Mouse (Mus musculus) neural tube, embryonic 12.5 days (tissue): ENCODE results near the gene Kcnq4. TPM values are rescaled to one million over a fixed set of nuclear protein-coding genes. Genes with fewer than 3 reads are reported as not detected.

Experiments used
- ATAC-seq: fragments of 200-750 bp; cut with Nextera tagmentation; 2 replicates; pipeline ENCODE4 v1.8.0; 2017; ENCODE audit warnings: low read depth, mild to moderate bottlenecking, moderate TSS enrichment, moderate library complexity; ENCODE audit not compliant: low FRiP score
- H3K27ac ChIP-seq: fragments of 300-500 bp; sonication (generic); 2 replicates; pipeline ENCODE4 v1.5.1; 2016
- H3K27me3 ChIP-seq: fragments of 300-500 bp; sonication (generic); replicated peaks from 2 replicates; pipeline ENCODE4 v1.6.1; 2016; ENCODE audit warnings: mild to moderate bottlenecking
- H3K36me3 ChIP-seq: fragments of 300-500 bp; sonication (generic); 2 replicates; pipeline ENCODE4 v1.6.1; 2016; ENCODE audit warnings: mild to moderate bottlenecking
- H3K4me1 ChIP-seq: fragments of 300-500 bp; sonication (generic); 2 replicates; pipeline ENCODE4 v1.6.1; 2016
- H3K4me2 ChIP-seq: fragments of 300-500 bp; sonication (generic); replicated peaks from 2 replicates; pipeline ENCODE4 v1.6.1; 2016; ENCODE audit warnings: mild to moderate bottlenecking
- H3K4me3 ChIP-seq: fragments of 300-500 bp; sonication (generic); 2 replicates; pipeline ENCODE4 v1.5.1; 2016
- H3K9ac ChIP-seq: fragments of 300-500 bp; sonication (generic); 2 replicates; pipeline ENCODE4 v1.6.1; 2016; ENCODE audit warnings: mild to moderate bottlenecking
- H3K9me3 ChIP-seq: fragments of 300-500 bp; sonication (generic); 2 replicates; pipeline ENCODE4 v1.6.1; 2016; ENCODE audit warnings: mild to moderate bottlenecking
- WGBS: fragments of 180-500 bp; shearing (Covaris S2); methylation state at CpG from one replicate; pipeline ENCODE4 v1.1.7; 2016; 5-methylcytosine and 5-hydroxymethylcytosine counted together
- polyA plus RNA-seq: library from polyadenylated mRNA; unstranded; fragments of >200 nt; fragmentation: Nextera tagmentation; extraction: Ambion mirVana; gene quantifications from 2 replicates; pipeline ENCODE4 v1.2.1, GENCODE M21; 2016

The Kcnq4 gene
- 4.2 and 5.0 TPM in 2 replicates for polyA plus RNA-seq

- Histone ChIP-seq H3K4me1 (peaks cover 31% of the 10 kb centered on the region), H3K9ac (peak within 1 kb of the TSS; percentile 75), H3K36me3 (no peaks in the 10 kb centered on the region), H3K27me3 (peaks cover 63% of the 10 kb centered on the region), H3K9me3 (no peaks in the 10 kb centered on the region), H3K4me3 (peak within 1 kb of the TSS; percentile 68), H3K4me2 (peak within 1 kb of the TSS; percentile 100), H3K27ac (no peak within 1 kb of the TSS)
- WGBS = 1% methylated on average over 42 of the region's 42 CpGs
- ATAC-seq = 0 out of 2 replicates have a peak, but pooled peaks have one; percentile 1
Measured at GRCm38 (mm10) chr4:120747941-120748866, at the start of gene Kcnq4. Gene Kcnq4 (minus strand): TSS chr4:120748612.

DNA sequence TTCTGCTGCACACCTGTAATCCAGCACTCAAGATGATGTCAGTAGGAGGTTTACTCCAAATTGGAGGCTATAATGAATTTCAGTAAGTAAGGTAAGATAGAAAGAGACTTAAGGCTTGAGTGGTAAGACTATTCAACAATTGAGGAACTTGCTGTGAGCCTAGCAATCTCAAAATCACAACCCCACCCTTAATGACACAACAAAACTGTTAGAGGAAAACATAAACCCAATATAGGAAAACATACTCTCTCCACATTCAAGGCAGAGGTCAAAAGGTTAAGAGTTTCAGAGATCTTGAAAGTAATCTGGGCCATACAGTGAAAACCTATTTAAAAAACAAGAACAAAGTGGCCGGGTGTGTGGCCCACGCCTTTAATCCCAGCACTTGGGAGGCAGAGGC, 48.3 kb upstream of the Kcnq4 start:
- no peak for ATAC-seq
- no peaks in the 10 kb centered on the region for H3K9me3 ChIP-seq
- 91% methylated on average over 2 of the region's 2 CpGs for WGBS

GRCm38 (mm10) chr4:120795646-120796045, 47.2 kb upstream of the Kcnq4 start:
- H3K4me1 ChIP-seq = no peaks in the 10 kb centered on the region
- H3K27ac ChIP-seq = no peak overlapping the region
- WGBS = 86% methylated on average over 1 of the region's 1 CpGs
- ATAC-seq = no peak
- H3K9me3 ChIP-seq = no peaks in the 10 kb centered on the region
- no peak overlapping the region for H3K4me2 ChIP-seq
- H3K36me3 ChIP-seq = no peaks in the 10 kb centered on the region
- H3K9ac ChIP-seq = no peak overlapping the region
- no peak overlapping the region for H3K4me3 ChIP-seq
- no peaks in the 10 kb centered on the region for H3K27me3 ChIP-seq

More for the DNA sequence above, 48.3 kb upstream of the Kcnq4 start:
- H3K27me3 ChIP-seq = no peaks in the 10 kb centered on the region
- no peak overlapping the region for H3K27ac ChIP-seq
- H3K9ac ChIP-seq = no peak overlapping the region
- H3K4me2 ChIP-seq = no peak overlapping the region
- H3K4me3 ChIP-seq = no peak overlapping the region
- H3K36me3 ChIP-seq = no peaks in the 10 kb centered on the region
- H3K4me1 ChIP-seq = no peaks in the 10 kb centered on the region

GRCm38 (mm10) chr4:120792918-120793317, 44.5 kb upstream of the Kcnq4 start:
- Histone ChIP-seq H3K4me3 (no peak overlapping the region), H3K4me2 (no peak overlapping the region), H3K4me1 (no peaks in the 10 kb centered on the region), H3K9ac (no peak overlapping the region), H3K36me3 (peaks cover 20% of the 10 kb centered on the region; the same call in 1 of the 2 replicates), H3K27ac (no peak overlapping the region), H3K27me3 (no peaks in the 10 kb centered on the region), H3K9me3 (no peaks in the 10 kb centered on the region)
- ATAC-seq = no peak
- 93% methylated on average over 2 of the region's 2 CpGs for WGBS

DNA sequence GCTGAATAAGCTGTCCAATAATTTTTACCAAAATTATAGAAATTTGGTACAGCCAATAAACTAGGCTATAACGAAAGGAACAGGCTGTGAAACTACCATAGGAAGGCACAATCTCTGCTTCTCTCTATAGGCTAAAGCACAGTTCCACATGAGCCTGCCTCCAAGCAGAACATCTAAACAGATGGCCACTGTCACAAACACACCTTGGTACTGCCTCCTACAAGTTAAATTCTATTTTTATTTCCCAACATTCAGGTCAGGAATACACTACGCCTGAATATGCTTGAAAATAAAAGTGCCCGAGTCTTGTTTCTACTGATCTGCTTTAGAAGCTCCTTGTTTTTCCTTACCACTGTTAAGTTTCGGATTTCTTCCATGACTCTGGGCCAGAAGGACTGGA, 41.6 kb upstream of the Kcnq4 start:
- peaks cover 42% of the 10 kb centered on the region for H3K36me3 ChIP-seq
- no peak for ATAC-seq
- no peaks in the 10 kb centered on the region for H3K27me3 ChIP-seq
- H3K27ac ChIP-seq = no peak overlapping the region
- no peak overlapping the region for H3K4me2 ChIP-seq
- no peak overlapping the region for H3K4me3 ChIP-seq
- no peaks in the 10 kb centered on the region for H3K4me1 ChIP-seq
- no peak overlapping the region for H3K9ac ChIP-seq
- 92% methylated on average over 4 of the region's 4 CpGs for WGBS
- no peaks in the 10 kb centered on the region for H3K9me3 ChIP-seq

- H3K4me1 ChIP-seq = no peaks in the 10 kb centered on the region
- H3K4me2 ChIP-seq = no peak overlapping the region
- H3K9me3 ChIP-seq = no peaks in the 10 kb centered on the region
- ATAC-seq = no peak
- H3K27ac ChIP-seq = no peak overlapping the region
- H3K27me3 ChIP-seq = peaks cover 13% of the 10 kb centered on the region
- peaks cover 33% of the 10 kb centered on the region for H3K36me3 ChIP-seq
- H3K4me3 ChIP-seq = no peak overlapping the region
- 60% methylated on average over 5 of the region's 5 CpGs for WGBS
- H3K9ac ChIP-seq = no peak overlapping the region
Measured at GRCm38 (mm10) chr4:120755801-120756200, 7.4 kb upstream of the Kcnq4 start.

GRCm38 (mm10) chr4:120755299-120755698, 6.9 kb upstream of the Kcnq4 start:
- Histone ChIP-seq H3K27ac (no peak overlapping the region), H3K4me1 (no peaks in the 10 kb centered on the region), H3K9ac (no peak overlapping the region), H3K9me3 (no peaks in the 10 kb centered on the region), H3K4me2 (no peak overlapping the region), H3K4me3 (no peak overlapping the region), H3K36me3 (peaks cover 29% of the 10 kb centered on the region), H3K27me3 (peaks cover 15% of the 10 kb centered on the region)
- WGBS = 0% methylated on average over 1 of the region's 1 CpGs
- 0 out of 2 replicates have a peak, but pooled peaks have one; percentile 33 for ATAC-seq

GRCm38 (mm10) chr4:120749601-120750000, 1.2 kb upstream of the Kcnq4 start:
- H3K27ac ChIP-seq = no peak overlapping the region
- H3K9ac ChIP-seq = no peak overlapping the region
- WGBS = 51% methylated on average over 2 of the region's 2 CpGs
- ATAC-seq = no peak
- H3K4me3 ChIP-seq = no peak overlapping the region
- H3K9me3 ChIP-seq = no peaks in the 10 kb centered on the region
- H3K4me2 ChIP-seq = no peak overlapping the region
- H3K27me3 ChIP-seq = peaks cover 63% of the 10 kb centered on the region
- H3K36me3 ChIP-seq = no peaks in the 10 kb centered on the region
- H3K4me1 ChIP-seq = peaks cover 31% of the 10 kb centered on the region

GRCm38 (mm10) chr4:120747243-120747792, 1.1 kb downstream of the Kcnq4 start:
- peak; percentile 67 for ATAC-seq
- no peaks in the 10 kb centered on the region for H3K9me3 ChIP-seq
- no peaks in the 10 kb centered on the region for H3K36me3 ChIP-seq
- peaks cover 63% of the 10 kb centered on the region for H3K27me3 ChIP-seq
- H3K27ac ChIP-seq = no peak overlapping the region
- H3K4me1 ChIP-seq = peaks cover 31% of the 10 kb centered on the region
- WGBS = under 1% methylated on average over 73 of the region's 75 CpGs
- peak overlapping the region; percentile 68 for H3K4me3 ChIP-seq
- H3K4me2 ChIP-seq = peak overlapping the region; percentile 100
- H3K9ac ChIP-seq = peak overlapping the region; percentile 75

GRCm38 (mm10) chr4:120746552-120747150, 1.8 kb downstream of the Kcnq4 start:
- Histone ChIP-seq H3K4me2 (peak overlapping the region; percentile 100), H3K4me1 (peaks cover 31% of the 10 kb centered on the region), H3K9me3 (no peaks in the 10 kb centered on the region), H3K36me3 (no peaks in the 10 kb centered on the region), H3K4me3 (peak overlapping the region; percentile 68), H3K27me3 (peaks cover 58% of the 10 kb centered on the region), H3K27ac (no peak overlapping the region), H3K9ac (peak overlapping the region; percentile 75)
- 2% methylated on average over 41 of the region's 53 CpGs for WGBS
- peak; percentile 63 for ATAC-seq

GRCm38 (mm10) chr4:120745731-120746551, 2.5 kb downstream of the Kcnq4 start:
- no peak for ATAC-seq
- H3K4me2 ChIP-seq = peak overlapping the region; percentile 100
- no peak overlapping the region for H3K27ac ChIP-seq
- H3K27me3 ChIP-seq = peaks cover 51% of the 10 kb centered on the region
- H3K36me3 ChIP-seq = no peaks in the 10 kb centered on the region
- H3K4me3 ChIP-seq = peak overlapping the region; percentile 68; the same call in 1 of the 2 replicates
- H3K4me1 ChIP-seq = peaks cover 35% of the 10 kb centered on the region
- H3K9ac ChIP-seq = no peak overlapping the region
- H3K9me3 ChIP-seq = no peaks in the 10 kb centered on the region
- 17% methylated on average over 10 of the region's 10 CpGs for WGBS
